Mouse (Mus musculus) yolk sac, embryonic 10.5 days (tissue): ENCODE results near the gene Guca2a.
A peak's percentile ranks its signal among the peaks of the same experiment; 100 is the strongest.
"Not testable (repeated sequence)": the region's sequence is repeated elsewhere in the genome, so short reads cannot be mapped to it uniquely, and the experiment has no call there.

Experiments
- DNase-seq: peaks from one replicate; pipeline ENCODE4 v3.0.0-alpha.2; 2017; ENCODE audit warnings: low spot score

Guca2a gene

DNA sequence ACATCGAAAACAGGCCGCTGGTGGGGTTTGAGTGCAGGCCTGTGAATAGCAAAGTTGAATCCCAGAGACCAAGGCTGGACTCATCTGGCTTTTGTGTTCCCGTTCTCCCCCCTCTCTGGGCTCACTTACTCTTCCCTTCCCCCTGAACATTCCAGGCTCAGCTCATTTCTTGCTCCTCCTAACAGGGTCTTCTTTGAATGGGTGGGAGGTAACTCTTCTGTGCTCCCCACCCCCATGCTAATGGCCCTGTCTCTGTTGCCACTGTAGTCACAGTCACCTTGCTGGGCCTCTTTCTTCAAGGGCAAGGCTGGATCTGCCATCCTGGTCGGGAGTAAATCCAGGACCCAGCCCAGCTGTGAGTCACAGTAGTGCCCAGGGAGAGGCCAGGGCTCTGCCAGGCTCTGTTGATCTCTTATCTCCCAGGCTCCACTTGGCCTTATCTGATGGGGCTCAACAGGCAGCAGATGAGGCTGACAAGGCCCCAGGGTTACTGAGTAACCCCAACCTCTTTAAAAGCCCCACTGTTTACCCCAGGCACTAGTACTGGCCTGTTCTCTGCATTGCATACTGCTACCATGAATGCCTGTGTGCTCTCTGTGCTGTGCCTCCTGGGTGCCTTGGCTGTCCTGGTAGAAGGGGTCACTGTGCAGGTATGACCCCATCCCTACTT lies at the start of gene Guca2a:
Guca2a (plus strand) TSS at position 529 of the 670 bp plus-strand sequence.
- DNase-seq, result no peak

DNA sequence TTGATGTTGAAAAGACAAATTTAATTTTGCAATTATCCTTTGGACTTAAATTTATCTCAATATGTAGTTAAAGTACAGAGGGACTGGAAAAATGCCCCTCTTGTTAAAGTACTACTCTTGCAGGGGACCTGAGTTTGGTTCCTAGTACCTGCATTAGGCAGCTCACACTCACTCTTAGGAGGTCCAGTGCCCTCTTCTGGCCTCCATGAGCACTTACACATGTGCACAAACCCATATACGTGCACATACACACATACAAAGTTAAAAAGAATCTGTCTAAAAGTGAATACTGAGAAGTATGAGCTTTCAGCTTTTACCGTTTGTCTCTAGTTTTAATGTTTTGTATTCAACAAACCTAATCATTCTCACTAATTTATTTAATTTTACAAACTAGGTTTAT lies 49.5 kb upstream of the Guca2a start:
- no peak for DNase-seq

DNA sequence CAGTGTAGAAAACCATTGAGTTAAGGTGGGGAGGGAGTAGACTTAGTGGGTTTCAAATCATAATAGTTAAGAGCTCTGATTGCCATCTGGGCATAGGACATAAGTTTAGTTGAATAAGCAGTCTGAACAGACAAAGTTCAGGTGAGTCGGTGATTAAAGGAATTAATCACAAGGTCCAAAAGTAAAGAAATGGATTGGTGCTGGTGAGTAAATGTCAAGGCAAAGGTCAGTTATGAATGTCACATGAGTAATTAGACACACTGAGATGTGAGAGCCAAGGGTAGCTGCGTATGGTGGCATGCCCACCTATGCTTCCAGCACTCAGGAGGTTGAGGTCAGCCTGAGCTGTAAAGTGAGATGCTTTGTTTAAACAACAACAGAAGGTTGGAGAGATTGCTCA lies 48.1 kb upstream of the Guca2a start:
- no peak for DNase-seq

DNA sequence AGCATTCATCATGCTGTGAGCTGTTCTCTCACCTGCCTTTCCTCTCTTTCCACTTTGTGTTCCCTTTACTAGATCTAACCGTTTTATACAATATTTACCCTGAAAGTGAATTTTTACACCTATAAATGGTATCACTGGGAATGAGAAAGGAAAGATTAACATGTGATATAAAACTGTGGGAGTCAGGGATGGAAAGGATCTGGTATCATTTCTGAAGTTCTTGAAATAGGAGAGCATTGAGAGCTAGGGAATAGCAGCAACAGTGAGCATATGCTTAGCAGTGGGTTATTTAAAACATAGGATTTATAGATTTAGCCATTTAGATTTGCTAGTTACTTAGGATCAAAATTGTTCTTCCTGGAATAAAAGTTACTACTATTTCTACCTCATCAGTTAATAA lies 47.5 kb upstream of the Guca2a start:
- DNase-seq, result no peak

DNA sequence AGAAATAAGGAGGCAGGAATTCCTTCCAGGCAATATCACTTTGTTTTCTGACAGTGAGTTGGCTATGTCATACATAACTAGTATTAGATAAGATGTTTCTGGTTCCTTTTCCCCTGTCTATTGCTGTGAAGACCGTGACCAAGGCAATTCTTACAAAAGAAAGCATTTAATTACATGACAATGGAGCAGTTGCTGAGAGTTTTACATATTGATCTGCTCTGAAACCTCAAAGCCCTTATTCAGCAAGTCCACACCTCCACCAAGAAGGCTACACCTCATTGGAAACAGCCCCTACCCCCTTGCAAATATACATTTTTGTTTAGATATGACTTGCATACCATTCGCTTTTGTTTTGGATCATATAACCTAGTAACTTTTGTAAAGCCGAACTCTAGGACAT lies 45.0 kb upstream of the Guca2a start:
- DNase-seq, result no peak

DNA sequence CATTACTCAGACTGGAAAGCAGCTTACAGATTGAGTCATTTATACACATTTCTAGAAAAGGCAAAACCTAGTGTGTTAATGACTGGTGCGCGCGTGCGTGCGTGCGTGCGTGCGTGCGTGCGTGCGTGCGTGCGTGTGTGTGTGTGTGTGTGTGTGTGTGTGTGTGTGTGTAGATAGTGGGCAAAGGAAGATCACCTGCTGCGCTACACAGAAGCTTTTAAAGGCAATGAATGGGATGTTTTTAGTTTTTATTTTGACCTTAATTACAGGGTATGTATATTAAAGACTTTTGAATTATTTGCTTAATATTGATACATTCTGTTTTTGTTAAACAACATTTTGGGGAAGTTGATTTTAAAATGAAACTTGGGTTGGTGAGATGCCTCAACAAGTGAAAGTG lies 43.2 kb upstream of the Guca2a start:
- DNase-seq, result no peak

DNA sequence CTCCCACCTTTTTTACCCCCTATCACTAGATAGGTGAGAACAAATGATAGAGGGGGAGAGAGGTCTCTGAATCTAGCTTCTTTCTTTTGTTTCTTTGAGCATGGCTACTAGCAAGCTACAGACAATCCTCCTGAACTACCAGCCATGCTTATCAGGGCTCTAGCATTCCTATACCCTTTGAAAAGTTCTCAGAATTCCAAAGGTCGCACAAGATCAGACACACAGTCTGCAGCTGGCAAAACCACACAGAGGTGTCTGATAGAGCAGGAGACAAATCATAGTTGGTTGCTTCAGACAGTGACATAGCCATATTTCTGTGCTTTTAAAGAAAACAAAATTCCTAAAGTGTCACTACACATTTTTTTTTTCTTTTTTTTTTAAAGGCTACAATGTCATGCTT lies 37.9 kb upstream of the Guca2a start:
- peak; percentile 34 for DNase-seq

DNA sequence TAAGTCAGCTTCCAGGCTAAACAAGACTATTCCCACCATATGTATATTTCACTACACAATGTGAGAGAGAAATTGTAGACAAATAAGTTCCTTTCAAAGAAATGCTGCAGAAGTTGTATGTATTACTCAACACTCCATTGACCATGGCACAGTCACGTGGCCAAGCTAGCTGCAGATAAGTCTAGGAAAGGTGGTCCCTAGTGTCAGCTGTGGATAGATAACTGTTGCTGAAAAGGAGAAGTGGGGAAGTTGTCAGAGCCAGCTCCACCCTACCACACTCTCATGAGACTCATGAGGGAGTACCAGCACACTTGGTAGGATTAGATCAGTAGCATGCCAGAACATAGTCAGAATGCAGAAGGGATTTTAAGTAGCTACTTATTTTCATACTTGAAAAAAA lies 28.0 kb upstream of the Guca2a start:
- no peak for DNase-seq

DNA sequence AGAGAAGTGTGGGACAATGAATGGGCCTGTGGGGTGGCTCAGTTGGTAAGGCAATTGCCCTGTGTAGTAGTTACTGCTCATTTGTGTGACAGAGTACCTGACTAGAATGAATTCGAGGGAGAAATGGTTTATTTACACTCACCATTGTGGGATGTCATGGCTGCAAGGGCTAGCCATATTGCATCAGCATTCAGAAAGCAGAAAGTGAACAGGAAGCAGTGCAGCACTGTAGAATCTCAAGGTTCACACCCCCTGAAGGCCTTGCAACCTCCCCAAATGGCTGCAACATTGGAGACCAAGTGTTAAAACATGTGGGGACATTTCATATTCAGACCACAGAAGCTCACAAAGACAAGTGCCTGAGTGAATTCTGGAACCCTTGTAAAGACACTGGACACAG lies 23.4 kb upstream of the Guca2a start:
- no peak for DNase-seq

DNA sequence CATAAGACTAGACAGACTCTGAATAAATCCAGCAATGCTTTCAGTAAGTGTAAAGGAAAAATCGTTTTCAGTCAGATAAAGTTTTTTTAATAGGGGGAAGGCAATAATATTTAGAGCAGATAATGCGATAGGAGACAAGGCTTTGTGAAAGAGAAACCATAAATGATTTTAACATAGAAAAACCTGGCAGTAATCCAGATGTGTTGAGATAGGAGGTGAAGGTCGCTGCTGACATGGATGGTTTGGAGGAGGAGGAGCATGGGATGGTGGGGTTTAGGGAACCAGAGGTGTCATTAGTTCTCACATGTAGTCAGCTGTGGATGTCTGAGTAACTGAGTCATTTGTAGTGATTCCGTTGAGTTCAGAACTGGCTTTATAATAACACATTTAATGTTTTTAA lies 22.8 kb upstream of the Guca2a start:
- DNase-seq, result no peak

DNA sequence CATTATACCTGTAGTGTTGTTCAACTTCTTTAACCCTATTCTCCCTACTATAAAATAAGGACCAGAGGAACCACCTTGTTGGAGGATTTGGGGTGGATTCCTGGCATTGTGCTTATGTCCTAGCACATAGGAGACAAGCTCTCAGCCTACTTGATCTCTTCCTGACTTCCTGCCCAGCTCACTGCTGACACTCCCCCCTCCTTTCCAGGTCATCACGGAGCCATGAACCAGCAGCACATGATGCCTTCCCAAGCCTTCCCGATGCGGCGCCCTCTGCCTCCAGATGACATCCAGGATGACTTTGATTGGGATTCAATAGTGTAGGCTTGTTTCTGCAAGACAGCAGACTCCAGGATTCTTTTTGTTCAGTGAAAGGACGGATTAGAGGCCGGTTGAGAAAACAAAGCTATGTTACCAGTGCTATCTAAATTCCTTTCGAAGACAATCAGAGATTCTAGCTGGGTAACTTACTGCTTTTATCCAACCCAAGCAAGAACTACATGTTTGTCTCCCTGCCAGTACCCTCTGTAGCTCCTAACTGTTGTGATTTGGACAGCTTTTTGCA lies 11.3 kb upstream of the Guca2a start:
- no peak for DNase-seq

DNA sequence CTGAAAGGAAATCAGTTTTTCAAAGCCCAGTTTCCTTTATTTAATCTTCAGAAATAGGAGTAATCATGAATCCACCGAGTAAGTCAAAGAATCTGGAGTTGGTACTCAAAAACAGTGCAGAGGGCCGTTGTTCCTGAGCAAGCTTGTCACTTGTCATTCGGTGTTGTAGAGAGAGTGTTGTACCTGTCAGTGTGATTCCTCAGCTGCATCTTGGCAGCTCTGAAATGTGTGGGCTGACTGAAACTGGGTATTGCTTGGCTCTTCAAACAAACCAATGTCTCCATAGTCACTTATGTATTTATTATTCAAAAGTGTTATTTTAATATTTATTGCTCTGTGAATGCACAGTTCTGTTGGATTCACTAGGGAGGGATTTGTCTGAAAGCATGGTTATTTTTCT lies 10.6 kb upstream of the Guca2a start:
- DNase-seq, result no peak

DNA sequence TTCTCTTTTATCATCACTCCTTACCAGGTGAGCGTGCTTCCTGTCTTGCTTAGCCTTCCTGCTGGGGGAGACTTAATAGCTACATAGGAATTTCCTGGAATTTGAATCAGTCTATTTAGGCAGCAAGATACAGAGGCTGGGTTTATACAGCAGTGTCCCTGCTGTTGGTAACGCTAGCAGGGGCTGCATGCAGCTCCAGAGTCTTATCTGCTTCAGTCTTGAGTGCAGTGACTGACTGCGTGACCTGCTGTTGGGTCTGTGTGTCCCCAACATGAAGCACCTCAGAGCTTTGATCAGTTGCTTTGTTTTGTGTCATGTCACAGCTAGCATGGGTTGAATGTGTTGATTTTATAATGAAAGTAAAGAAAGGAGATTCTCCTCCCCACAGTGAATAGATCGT lies 10.2 kb upstream of the Guca2a start:
- no peak for DNase-seq

DNA sequence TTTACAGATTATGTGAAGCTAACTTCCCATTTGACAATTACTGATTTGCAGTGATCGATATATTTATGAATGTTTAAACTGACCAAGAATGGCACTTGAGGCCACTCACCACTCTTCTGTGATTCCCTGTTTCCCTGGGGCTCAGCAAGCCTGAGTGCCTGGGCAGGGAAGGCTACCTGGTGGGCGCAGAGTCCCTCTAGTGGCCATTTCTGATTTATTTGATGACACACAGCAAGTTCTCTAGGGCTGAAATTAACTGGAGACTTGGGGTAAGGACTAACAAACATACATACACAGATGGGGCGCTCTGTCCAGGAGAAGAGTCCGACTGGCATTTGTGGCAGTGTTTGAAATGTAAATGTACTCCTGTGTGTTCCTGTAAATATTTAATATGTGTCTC lies 9.1 kb upstream of the Guca2a start:
- DNase-seq, result not testable (repeated sequence)

DNA sequence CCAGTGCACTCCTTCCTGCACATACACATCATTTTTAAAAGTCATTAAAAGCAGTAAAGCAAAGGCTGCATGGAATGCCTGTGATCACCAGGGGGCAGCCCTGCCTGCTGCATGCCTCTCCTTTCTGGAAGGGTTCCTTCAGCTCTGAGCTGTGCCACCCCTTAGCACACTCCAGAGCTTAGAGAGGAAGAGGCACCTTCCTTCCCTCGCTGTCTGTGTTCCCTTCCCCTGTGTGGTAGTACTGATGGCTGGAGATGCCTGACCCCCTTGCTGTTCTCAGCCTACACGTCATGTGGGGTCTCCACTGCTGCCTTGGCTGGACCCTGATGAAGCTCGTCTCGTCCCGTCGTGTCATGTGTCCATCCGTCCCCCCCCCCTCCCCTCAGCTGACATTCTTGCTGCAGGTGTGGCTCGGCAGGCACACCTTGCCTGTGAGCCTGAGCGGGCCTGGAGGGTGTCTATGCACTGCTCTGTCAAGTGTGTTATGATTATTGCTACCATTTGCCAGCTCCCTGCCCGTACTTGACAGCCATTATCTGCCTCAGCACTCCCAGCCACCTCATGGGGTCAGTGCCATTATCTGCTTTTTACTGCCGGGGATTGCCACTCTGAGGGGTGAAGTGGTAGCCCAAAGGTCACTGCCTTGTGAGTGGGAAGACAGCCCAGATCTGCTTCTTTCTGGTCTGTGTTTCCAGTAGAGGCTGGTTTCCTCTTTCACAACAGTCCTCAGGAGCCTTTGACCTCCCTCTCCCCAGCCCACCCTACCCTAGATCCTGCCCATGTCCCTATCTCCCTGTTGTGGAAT lies 6.2 kb upstream of the Guca2a start:
- DNase-seq, result peak; percentile 84

DNA sequence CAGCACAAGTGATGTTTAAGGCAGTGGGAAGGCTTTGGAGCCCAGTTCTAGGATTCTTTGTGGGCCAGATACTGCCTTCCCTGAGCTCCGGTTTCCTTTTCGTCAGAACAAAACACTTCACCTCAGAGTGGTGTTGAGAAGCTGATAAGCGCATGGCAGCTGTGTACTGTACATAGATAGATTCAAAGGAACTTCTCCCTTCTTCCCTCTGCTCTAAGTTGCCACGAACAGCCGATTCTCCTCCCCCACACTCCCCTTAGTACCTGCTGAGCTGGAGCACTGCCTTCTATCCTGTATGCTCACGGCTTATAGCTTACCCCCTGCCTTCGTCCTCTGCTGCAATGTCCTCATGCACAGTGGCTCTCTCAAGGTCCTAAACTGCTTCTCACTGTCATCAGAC lies 4.8 kb upstream of the Guca2a start:
- no peak for DNase-seq

DNA sequence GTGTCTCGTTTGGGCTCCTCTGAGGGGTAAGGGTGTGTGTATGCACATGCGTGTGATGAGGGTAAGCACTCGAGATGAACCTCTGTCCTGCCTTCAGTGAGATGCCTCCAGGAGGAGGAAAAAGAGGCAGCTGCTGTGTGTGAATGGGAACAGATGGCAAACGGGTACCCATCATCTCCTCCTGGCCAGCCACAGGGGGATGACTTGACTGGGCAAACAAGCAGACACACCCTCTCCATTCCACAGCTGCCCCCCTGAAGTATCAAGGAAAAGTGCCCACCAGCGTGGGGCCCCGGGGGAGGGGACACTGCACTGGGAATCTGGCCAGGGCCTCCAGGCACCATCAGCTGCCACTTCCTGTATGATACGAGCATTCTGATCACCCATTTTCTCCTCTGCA lies 4.2 kb upstream of the Guca2a start:
- DNase-seq, result no peak

DNA sequence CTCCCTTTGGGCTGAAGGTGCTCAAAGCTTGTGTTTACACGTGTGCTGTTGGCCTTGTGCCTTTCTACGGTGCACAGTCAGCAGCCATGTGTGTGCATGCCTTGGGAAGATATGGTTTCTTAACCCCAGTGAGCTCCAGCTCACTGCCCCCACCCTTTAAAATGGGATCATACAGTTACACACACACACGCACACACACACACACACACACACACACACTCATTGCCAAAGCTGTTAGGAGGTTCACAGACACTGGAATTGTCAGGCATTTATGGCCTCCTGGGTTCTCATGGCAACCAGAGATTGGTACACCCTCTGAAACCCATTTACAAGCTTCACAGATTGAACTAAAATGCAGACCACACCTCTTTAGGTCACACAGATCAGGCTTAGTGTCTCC lies 3.6 kb upstream of the Guca2a start:
- no peak for DNase-seq

DNA sequence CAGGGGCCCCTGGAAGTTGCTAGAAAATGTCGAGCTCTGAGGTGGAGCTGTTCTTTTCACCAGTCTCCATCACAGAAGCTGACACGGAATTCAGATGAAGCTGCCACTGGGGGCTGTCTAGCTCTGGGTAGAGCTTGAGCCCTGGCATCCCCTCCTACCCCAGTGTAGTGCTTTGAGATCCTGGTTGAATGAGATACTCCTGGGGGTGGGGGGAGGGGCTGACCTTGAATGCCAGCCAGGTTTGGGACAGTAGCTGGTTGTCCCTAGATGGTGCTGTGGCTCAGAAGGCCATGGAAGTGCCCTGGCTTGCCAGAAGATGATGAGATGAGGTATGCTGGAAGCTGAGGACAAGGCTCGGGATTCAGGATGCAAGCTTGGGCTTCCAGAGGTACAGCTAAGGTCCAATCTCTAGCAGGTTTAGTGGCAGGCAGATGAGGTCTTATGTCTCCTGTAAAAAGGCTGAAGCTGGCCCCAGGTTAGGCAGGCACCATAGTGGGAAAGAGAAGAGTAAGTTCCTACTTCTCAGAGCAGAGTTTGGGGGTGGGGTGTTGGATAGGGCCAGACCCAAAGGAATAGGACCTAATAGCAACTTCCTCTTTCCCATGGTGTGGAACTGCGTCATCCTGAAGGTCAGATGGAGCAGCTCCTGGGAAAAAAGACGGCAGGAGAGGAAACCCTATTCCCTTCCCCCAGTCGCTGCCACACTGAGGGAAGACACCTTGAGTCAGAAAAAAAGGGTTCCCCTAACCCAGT lies 2.4 kb upstream of the Guca2a start:
- no peak for DNase-seq

DNA sequence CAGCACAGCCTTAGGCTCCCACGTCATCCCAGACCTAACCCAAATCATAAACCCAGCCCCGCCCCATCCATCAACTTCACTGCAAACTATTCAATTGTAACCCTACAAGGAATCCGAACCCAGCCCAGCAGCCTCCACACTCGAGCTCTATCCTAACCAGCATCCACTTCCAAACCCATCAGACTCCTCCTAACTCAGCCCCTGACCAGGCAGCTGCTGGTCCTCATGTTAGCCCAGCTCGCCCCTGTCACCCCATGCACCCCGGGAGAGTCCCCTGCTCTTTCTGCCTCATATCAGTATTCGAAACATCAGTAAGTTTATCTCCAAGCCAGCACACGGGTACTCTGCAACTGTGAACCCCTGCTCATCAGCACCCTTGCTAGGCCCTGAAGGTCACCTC lies 1.8 kb upstream of the Guca2a start:
- DNase-seq, result no peak

DNA sequence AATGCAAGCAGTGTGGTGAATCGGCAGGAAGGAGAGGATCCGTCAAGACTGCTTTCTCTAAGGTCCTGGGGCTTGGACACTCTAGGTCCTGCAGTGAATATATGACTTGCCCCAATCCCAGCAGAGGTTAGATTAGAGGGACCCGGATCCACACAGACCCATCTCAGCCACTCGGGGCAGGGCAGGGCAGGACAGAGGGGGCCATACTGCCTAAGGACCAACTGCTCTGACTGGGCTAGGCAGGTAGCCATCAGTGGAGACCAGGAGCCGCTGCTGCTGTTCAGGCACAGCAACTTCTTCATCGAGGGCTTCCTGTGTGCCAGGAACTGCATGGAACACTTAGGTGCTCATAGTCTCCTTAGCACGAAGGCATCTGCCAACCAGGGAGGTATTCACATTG lies 773 bp upstream of the Guca2a start:
- DNase-seq, result no peak

DNA sequence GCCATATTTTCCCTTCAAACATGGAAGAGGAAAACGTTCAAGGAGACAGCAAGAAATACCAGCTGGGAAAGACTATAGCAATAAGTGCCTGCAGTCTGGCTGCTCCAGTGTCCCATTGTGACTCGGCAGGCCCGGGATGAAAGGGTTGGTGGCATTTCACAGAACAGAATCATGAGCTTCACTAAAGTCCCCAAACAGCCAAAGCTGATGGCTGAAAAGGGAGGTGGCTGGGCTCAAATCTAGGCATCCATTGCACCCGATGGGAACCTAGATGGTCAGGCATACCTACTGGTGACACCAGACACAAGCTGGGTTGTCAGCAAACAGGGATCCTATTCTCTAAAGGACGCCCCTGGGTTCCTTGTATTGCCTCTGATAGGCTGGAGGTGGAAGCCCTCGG lies 442 bp downstream of the Guca2a start:
- DNase-seq, result no peak

DNA sequence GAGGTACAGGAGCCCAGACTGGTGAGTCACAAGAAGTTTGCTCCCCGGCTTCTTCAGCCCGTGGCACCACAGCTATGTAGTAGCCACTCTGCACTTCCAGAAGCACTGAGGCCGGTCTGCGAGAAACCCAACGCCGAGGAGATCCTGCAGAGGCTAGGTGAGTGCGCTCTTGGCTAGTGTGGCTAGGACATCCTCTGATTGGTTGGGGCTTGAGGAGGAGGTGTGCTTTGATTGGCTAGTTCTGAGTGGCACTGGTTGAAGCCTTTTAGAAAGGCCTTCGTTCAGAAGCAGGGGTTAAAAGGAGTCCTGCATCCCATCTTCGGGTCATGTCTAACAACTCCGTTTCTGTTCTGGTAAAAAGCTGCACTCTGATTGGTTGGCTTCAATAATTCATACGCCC lies 1.2 kb downstream of the Guca2a start:
- DNase-seq, result no peak
